Mouse (Mus musculus): Measurements from ENCODE around the gene Pomc. TPM values are rescaled to one million over a fixed set of nuclear protein-coding genes. Genes with fewer than 3 reads are reported as not detected.

Gene Pomc
- polyA plus RNA-seq (2012; rRNA removed) = 1.0 and 1.5 TPM in 2 replicates

DNA sequence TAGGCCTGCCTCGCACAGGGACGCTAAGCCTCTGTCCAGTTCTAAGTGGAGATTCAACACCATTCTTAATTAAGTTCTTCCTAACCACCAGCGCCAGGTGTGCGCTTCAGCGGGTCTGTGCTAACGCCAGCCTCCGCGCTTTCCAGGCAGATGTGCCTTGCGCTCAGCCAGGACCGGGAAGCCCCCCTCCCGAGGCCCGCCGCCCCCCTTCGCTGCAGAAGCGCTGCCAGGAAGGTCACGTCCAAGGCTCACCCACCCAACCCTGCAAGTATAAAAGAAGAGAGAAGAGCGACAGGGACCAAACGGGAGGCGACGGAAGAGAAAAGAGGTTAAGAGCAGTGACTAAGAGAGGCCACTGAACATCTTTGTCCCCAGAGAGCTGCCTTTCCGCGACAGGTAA, at the start of gene Pomc:
Gene Pomc (plus strand): TSS at position 301 of the 400 bp plus-strand sequence.

Other genes with a start within 250 kb of the Pomc start
- gene Dnmt3a, start 148.9 kb upstream of the Pomc start, polyA plus RNA-seq (2012; rRNA removed) = 33.1 and 45.3 TPM in 2 replicates
- gene Efr3b, start 84.0 kb downstream of the Pomc start, polyA plus RNA-seq (2012; rRNA removed) = 18.2 and 22.3 TPM in 2 replicates
- 9.3 and 10.6 TPM in 2 replicates for gene Dnajc27, start 127.6 kb downstream of the Pomc start, polyA plus RNA-seq (2012; rRNA removed)
- gene Adcy3, start 178.2 kb downstream of the Pomc start, polyA plus RNA-seq (2012; rRNA removed) = 21.7 and 24.3 TPM in 2 replicates